Mouse (Mus musculus) neural tube, embryonic 12.5 days (tissue): Measurements from ENCODE around the gene Ldlrad3. TPM values are rescaled to one million over a fixed set of nuclear protein-coding genes. Genes with fewer than 3 reads are reported as not detected.

ENCODE experiments used
- ATAC-seq: fragments of 200-750 bp; cut with Nextera tagmentation; 2 replicates; pipeline ENCODE4 v1.8.0; 2017; ENCODE audit warnings: low read depth, mild to moderate bottlenecking, moderate TSS enrichment, moderate library complexity; ENCODE audit not compliant: low FRiP score
- H3K27ac ChIP-seq: fragments of 300-500 bp; sonication (generic); 2 replicates; pipeline ENCODE4 v1.5.1; 2016
- H3K27me3 ChIP-seq: fragments of 300-500 bp; sonication (generic); replicated peaks from 2 replicates; pipeline ENCODE4 v1.6.1; 2016; ENCODE audit warnings: mild to moderate bottlenecking
- H3K36me3 ChIP-seq: fragments of 300-500 bp; sonication (generic); 2 replicates; pipeline ENCODE4 v1.6.1; 2016; ENCODE audit warnings: mild to moderate bottlenecking
- H3K4me1 ChIP-seq: fragments of 300-500 bp; sonication (generic); 2 replicates; pipeline ENCODE4 v1.6.1; 2016
- H3K4me2 ChIP-seq: fragments of 300-500 bp; sonication (generic); replicated peaks from 2 replicates; pipeline ENCODE4 v1.6.1; 2016; ENCODE audit warnings: mild to moderate bottlenecking
- H3K4me3 ChIP-seq: fragments of 300-500 bp; sonication (generic); 2 replicates; pipeline ENCODE4 v1.5.1; 2016
- H3K9ac ChIP-seq: fragments of 300-500 bp; sonication (generic); 2 replicates; pipeline ENCODE4 v1.6.1; 2016; ENCODE audit warnings: mild to moderate bottlenecking
- H3K9me3 ChIP-seq: fragments of 300-500 bp; sonication (generic); 2 replicates; pipeline ENCODE4 v1.6.1; 2016; ENCODE audit warnings: mild to moderate bottlenecking
- WGBS: fragments of 180-500 bp; shearing (Covaris S2); methylation state at CpG from one replicate; pipeline ENCODE4 v1.1.7; 2016; 5-methylcytosine and 5-hydroxymethylcytosine counted together
- polyA plus RNA-seq: library from polyadenylated mRNA; unstranded; fragments of >200 nt; fragmentation: Nextera tagmentation; extraction: Ambion mirVana; gene quantifications from 2 replicates; pipeline ENCODE4 v1.2.1, GENCODE M21; 2016

The Ldlrad3 gene
- polyA plus RNA-seq, 1 experiment from 2014 or later: 57.9 TPM

DNA sequence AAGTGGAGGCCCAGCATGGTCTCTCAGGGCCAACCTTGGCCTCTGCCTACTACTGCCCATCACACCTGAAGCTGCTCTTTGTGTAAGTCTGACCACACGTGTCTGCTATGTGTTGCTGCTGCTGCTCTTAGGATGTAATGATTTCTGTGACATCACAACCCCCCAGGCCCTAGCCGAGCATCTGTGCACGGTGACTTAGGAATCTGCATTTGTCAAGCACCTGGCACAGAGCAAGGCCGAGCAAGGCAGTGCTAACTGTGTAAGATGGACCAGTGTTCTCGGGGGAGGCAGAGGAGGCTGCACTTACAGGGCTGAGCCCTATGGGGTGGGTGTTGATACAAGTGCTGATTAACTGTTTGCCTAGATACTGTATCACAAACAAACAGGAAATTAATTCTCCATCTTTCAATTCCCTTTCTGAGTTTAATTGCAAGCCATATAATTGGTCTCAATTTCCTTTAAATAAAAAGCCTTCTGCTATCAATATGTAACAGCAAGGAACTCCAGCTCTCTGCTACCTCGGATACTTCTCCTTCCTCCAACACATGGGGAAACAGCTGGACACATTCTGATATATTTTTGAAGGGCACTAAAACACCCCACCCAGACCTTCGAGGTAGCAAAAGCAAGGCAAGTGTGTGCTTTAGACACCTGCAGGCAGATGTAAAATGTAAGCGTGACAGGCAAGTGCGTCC lies 152.2 kb downstream of the Ldlrad3 start:
- no peaks in the 10 kb centered on the region for H3K27me3 ChIP-seq
- no peaks in the 10 kb centered on the region for H3K9me3 ChIP-seq
- peaks cover 57% of the 10 kb centered on the region for H3K4me1 ChIP-seq
- H3K9ac ChIP-seq: no peak overlapping the region
- no peak for ATAC-seq
- WGBS: 72% methylated on average over 9 of the region's 9 CpGs
- no peak overlapping the region for H3K4me3 ChIP-seq
- no peaks in the 10 kb centered on the region for H3K36me3 ChIP-seq
- H3K4me2 ChIP-seq: no peak overlapping the region
- no peak overlapping the region for H3K27ac ChIP-seq

DNA sequence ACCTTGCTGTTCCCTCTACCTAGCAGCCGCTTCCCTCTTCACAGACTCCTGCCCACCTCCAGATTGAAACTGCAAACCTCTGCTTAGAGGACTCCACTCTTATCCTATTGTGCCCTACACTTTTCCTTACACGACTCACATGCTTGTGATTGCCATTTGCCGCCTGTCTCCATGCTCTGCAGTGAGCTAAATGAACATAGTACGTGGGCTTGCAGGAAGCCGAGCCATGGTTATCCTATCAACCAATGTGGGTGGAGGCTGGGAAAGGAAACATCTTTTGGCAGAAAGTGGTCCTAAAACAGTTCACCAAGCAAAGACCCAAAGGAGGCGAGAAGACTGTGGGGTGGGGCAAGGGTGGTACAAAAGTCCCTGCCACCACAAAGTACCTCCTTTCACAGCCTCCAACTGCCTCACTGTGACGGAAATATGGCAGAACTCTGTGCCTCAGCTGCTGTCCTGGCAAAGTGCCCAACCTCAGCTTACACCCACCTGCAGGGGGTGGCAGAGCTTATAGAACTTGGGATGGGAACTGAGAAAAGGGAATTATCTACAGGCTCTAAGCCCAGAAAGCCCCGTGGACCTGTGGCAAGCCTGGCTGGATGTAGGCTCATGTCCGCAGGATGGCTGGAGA lies 153.4 kb downstream of the Ldlrad3 start:
- H3K4me2 ChIP-seq: no peak overlapping the region
- peaks cover 47% of the 10 kb centered on the region for H3K4me1 ChIP-seq
- no peak overlapping the region for H3K4me3 ChIP-seq
- WGBS: 72% methylated on average over 9 of the region's 9 CpGs
- H3K9me3 ChIP-seq: no peaks in the 10 kb centered on the region
- no peak for ATAC-seq
- H3K27me3 ChIP-seq: no peaks in the 10 kb centered on the region
- H3K9ac ChIP-seq: no peak overlapping the region
- H3K27ac ChIP-seq: no peak overlapping the region
- H3K36me3 ChIP-seq: no peaks in the 10 kb centered on the region

DNA sequence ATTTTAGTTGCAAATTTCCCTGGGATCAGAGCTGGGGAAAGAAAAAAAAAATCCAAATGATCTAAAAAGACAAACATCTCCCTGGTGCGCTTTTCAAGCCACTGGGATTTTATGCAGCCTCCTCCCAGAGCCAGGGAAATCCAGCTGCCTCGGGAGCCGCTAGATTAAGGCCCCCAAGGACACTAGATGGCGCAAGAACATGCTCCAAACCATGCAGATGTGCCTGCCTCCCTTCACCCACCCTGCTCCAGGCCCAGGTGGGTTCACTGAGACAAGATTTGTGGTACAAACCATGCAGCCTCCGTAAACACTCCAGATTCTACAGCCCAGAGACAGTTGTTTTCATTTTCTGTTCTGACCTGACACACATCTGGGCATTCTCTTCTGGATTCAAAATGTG lies 155.5 kb downstream of the Ldlrad3 start:
- ATAC-seq: no peak
- Histone ChIP-seq H3K4me1 (peaks cover 29% of the 10 kb centered on the region), H3K4me2 (no peak overlapping the region), H3K36me3 (no peaks in the 10 kb centered on the region), H3K27ac (no peak overlapping the region), H3K9me3 (no peaks in the 10 kb centered on the region), H3K4me3 (no peak overlapping the region), H3K9ac (no peak overlapping the region), H3K27me3 (no peaks in the 10 kb centered on the region)
- 25% methylated on average over 5 of the region's 5 CpGs for WGBS

DNA sequence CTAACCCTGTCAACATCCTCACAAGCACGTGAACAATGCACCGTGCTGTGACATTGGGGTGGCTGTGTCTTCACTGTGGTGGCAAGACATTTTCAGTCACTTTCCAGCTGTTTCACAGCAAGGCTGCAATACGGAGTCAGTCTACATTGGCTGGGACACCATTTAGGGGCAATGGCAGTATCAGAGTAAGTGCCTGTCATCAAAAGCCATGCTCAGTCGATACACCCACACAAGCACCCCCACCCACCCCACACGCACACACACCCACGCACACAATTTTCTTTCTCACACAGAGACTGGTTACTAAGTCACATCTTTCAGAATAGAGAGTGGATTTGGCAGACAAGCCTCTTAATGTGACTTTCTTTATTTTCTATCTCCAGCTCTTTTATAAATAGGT lies 156.0 kb downstream of the Ldlrad3 start:
- Histone ChIP-seq H3K36me3 (no peaks in the 10 kb centered on the region), H3K4me2 (no peak overlapping the region), H3K4me3 (no peak overlapping the region), H3K27ac (no peak overlapping the region), H3K9me3 (no peaks in the 10 kb centered on the region), H3K4me1 (peaks cover 29% of the 10 kb centered on the region), H3K27me3 (no peaks in the 10 kb centered on the region), H3K9ac (no peak overlapping the region)
- no peak for ATAC-seq
- WGBS: 84% methylated on average over 6 of the region's 6 CpGs

DNA sequence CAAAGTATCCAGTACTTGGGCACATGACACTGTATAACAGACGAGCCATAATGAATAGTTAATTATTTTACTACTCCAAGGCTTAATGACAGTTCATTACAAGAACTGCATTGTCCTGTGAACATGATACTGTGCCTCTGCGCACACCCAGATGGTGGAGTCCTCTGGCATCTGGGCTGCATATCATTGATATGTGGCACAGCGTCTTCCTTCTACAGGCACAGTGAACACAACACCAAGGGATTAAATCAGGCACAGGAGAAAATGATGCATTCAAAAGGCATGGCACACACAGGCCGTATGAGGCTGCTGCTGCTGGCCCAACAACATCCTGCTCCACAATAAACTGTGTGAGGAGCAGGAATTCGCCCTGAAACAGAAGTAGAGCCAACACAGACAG lies 156.5 kb downstream of the Ldlrad3 start:
- H3K4me2 ChIP-seq: no peak overlapping the region
- no peak for ATAC-seq
- WGBS: 57% methylated on average over 5 of the region's 5 CpGs
- peaks cover 30% of the 10 kb centered on the region for H3K4me1 ChIP-seq
- H3K9me3 ChIP-seq: no peaks in the 10 kb centered on the region
- H3K36me3 ChIP-seq: no peaks in the 10 kb centered on the region
- no peaks in the 10 kb centered on the region for H3K27me3 ChIP-seq
- no peak overlapping the region for H3K27ac ChIP-seq
- no peak overlapping the region for H3K9ac ChIP-seq
- no peak overlapping the region for H3K4me3 ChIP-seq

DNA sequence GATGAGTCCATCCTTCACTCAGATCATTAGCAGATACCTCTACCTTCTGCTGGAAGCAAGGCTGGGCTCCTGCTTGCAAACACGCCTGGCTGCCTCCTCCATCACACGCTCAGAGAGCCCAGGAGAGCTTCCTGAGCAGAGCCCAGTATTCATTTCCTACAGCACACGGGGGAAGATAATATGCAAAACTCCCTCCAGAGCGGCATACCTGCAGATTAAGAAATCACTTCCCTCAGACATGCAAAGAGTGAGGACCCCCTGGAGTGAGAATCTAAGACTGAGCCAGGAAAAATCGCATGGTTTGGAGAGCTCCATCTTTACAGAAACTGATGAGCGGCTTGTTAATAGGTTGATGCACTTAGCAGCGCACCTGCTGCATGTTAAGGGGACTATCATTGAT lies 158.9 kb downstream of the Ldlrad3 start:
- H3K9me3 ChIP-seq: no peaks in the 10 kb centered on the region
- H3K4me2 ChIP-seq: no peak overlapping the region
- H3K36me3 ChIP-seq: no peaks in the 10 kb centered on the region
- no peak for ATAC-seq
- H3K27me3 ChIP-seq: no peaks in the 10 kb centered on the region
- H3K27ac ChIP-seq: no peak overlapping the region
- no peak overlapping the region for H3K4me3 ChIP-seq
- H3K9ac ChIP-seq: no peak overlapping the region
- peaks cover 15% of the 10 kb centered on the region for H3K4me1 ChIP-seq
- 80% methylated on average over 7 of the region's 7 CpGs for WGBS

DNA sequence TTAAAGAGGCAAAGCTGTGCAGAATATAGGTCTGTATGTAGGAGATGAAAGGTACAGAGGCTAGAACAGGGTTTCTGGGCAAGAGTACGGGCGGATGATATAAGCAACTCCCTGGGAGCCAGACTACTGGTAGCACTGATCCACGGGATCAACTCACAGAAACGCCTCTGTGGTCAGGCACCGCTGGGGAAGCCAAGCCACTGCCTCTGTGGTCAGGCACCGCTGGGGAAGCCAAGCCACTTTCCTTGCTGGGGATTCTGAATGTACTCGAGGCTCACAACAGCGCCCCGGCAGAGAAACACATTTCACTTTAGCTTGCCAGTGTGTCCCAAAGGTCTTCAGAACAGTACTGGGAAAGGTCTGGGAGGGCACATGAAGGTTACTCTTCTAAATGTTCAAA lies 160.0 kb downstream of the Ldlrad3 start:
- H3K4me1 ChIP-seq: peaks cover 20% of the 10 kb centered on the region
- no peaks in the 10 kb centered on the region for H3K27me3 ChIP-seq
- no peaks in the 10 kb centered on the region for H3K9me3 ChIP-seq
- no peak overlapping the region for H3K4me3 ChIP-seq
- no peaks in the 10 kb centered on the region for H3K36me3 ChIP-seq
- 91% methylated on average over 9 of the region's 9 CpGs for WGBS
- H3K4me2 ChIP-seq: no peak overlapping the region
- H3K27ac ChIP-seq: no peak overlapping the region
- no peak for ATAC-seq
- H3K9ac ChIP-seq: no peak overlapping the region

DNA sequence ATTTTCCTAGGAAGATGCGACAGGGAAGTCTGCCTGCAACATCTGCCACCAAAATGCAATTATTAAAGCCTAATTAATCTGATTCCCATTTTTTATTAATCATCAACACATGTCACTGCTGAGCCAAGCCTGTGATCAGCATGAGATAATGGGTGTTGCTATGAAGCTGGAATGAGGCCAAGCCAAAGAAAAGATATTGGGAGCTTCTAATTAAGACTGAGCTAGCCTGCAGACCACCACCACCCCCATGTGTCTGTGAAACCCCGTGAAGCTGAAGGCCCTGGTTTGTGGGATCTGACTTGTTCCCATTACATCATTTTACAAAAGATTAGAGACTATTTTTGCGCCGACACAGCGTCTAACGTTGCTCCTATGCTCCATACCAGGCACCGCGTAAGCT lies 161.7 kb downstream of the Ldlrad3 start:
- Histone ChIP-seq H3K9me3 (no peaks in the 10 kb centered on the region), H3K36me3 (no peaks in the 10 kb centered on the region), H3K27ac (no peak overlapping the region), H3K4me3 (no peak overlapping the region), H3K27me3 (no peaks in the 10 kb centered on the region), H3K4me1 (peaks cover 14% of the 10 kb centered on the region), H3K4me2 (no peak overlapping the region), H3K9ac (no peak overlapping the region)
- ATAC-seq: no peak
- 89% methylated on average over 8 of the region's 8 CpGs for WGBS

DNA sequence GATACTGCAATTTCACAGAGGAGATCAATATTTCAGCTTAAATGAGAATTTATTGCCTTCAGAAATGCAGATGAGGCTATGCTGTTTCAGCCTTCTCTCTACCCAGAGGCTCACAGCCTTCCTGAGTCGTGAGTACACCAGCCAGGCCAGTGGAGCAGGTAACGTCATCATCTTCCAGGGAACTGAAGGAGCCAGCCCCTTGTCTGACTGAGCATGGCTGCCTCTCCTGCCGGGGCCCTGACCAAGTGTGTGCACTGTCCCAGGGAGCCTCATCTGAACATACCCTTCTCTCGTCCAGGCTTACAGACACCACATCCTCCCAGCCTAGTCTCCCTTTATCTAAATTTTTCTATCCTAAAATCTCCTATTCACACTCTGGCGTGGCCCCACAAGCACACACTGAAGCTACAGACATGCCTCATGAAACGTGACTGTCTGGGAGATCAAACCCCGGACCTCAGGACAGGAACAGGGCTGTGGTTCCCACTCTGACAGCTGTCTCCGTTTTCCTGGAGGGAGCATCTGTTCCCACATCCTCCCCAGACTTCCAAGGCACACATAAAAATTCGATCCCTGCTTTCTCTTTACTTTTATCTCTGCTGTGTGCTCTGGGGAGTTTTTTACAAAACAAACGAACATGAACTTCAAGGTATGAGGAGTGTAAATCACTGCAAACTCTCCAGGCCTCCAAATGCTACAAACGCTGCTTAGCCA lies 164.7 kb downstream of the Ldlrad3 start:
- H3K4me1 ChIP-seq: peaks cover 10% of the 10 kb centered on the region
- 0 out of 2 replicates have a peak overlapping the region, but pooled peaks have one; percentile 38 for H3K9ac ChIP-seq
- H3K4me3 ChIP-seq: no peak overlapping the region
- no peak overlapping the region for H3K4me2 ChIP-seq
- H3K9me3 ChIP-seq: no peaks in the 10 kb centered on the region
- ATAC-seq: peak; percentile 45
- WGBS: 39% methylated on average over 11 of the region's 11 CpGs
- H3K27me3 ChIP-seq: no peaks in the 10 kb centered on the region
- no peaks in the 10 kb centered on the region for H3K36me3 ChIP-seq
- no peak overlapping the region for H3K27ac ChIP-seq

DNA sequence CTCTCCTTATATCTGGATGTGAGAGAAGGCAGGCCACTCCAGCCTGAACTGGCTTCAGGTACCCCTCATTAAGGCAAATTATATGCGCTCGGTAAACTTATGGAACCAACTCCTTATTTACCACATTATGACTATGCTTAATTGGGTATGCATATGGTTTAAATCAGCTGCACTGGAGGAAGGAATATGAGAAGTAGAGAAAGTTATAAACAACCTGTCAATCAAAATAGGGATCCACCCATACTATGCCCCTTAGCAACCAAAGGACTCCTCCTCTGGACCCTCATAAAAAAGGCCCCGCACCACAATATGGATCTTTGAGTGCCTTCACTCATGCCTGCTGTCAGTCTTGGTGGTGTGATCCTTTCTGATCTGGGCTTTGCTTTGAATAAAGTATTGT lies 165.6 kb downstream of the Ldlrad3 start:
- Histone ChIP-seq H3K4me1 (peaks cover 10% of the 10 kb centered on the region), H3K9me3 (no peaks in the 10 kb centered on the region), H3K9ac (no peak overlapping the region), H3K4me2 (no peak overlapping the region), H3K36me3 (no peaks in the 10 kb centered on the region), H3K4me3 (no peak overlapping the region), H3K27me3 (no peaks in the 10 kb centered on the region), H3K27ac (no peak overlapping the region)
- WGBS: 97% methylated on average over 3 of the region's 3 CpGs
- ATAC-seq: no peak

DNA sequence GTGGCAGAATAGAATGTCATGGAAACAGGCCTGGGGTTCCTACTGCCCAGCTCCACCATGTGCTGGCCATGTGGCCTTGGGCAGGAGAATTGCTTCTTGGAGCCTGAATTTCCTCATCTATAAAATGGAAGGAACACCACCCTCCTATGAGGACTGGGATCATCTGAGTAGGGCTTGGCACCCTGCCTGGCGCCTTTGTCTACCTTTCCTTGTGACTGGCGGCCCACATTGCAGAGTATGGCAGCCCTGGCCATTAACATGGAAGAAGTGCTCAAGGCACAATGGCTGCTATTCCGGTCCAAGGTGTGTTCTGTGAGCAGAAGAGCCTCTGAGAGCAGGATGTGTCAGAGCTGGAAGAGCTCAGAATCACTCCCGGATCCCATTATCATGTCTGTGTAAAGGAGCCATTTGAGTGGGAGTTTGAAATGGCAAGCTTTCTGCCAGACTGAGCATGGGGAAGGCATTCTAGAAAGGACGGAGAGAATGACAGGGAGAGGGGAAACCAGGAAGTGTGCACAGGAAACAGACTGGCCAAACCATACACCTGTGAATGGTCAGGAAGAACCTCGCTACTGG lies 171.6 kb downstream of the Ldlrad3 start:
- no peaks in the 10 kb centered on the region for H3K9me3 ChIP-seq
- no peaks in the 10 kb centered on the region for H3K27me3 ChIP-seq
- no peak overlapping the region for H3K27ac ChIP-seq
- peaks cover 8% of the 10 kb centered on the region; the same call in 1 of the 2 replicates for H3K4me1 ChIP-seq
- H3K36me3 ChIP-seq: no peaks in the 10 kb centered on the region
- H3K4me3 ChIP-seq: no peak overlapping the region
- H3K4me2 ChIP-seq: no peak overlapping the region
- WGBS: 90% methylated on average over 6 of the region's 6 CpGs
- ATAC-seq: no peak
- no peak overlapping the region for H3K9ac ChIP-seq

DNA sequence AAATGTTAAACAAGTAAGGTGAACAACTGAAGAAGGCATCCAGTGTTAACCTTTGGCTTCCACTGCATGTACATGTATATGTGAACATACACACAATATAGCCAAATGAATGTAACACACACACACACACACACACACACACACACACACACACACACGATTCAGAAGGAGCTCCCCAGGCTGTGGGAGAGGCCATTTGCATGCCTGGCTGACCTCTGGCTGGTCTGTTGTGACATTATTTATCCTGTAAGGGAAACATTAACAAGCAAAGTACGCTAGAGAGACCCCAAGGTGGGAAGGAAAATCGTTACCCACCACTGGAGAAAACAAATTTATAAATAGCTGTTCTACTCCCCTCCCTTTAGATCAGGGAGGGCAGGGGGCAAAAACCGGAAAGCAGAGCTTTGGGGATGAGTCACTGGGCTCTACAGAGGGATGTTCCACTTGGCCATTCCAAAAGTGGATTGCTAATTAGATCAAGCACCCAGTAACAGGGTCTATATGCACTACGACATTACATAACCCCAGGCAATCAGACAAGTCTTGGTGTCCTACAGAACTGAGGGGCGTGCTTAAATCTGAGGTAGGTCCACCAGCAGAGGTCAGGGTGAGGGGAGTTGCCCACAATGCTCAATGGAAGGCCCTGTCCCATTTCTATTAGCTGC lies 174.7 kb downstream of the Ldlrad3 start:
- H3K27me3 ChIP-seq: no peaks in the 10 kb centered on the region
- 68% methylated on average over 6 of the region's 6 CpGs for WGBS
- no peaks in the 10 kb centered on the region for H3K9me3 ChIP-seq
- peaks cover 35% of the 10 kb centered on the region for H3K4me1 ChIP-seq
- H3K9ac ChIP-seq: no peak overlapping the region
- no peak overlapping the region for H3K27ac ChIP-seq
- no peak overlapping the region for H3K4me3 ChIP-seq
- H3K36me3 ChIP-seq: no peaks in the 10 kb centered on the region
- no peak overlapping the region for H3K4me2 ChIP-seq
- ATAC-seq: no peak
